Mouse (Mus musculus) frontal cortex, postnatal 10 days (tissue): ENCODE measurements around the gene Apol7a.
"Not testable (repeated sequence)": the region's sequence is repeated elsewhere in the genome, so short reads cannot be mapped to it uniquely, and the experiment has no call there.

Experiments used
- DNase-seq, 2 experiments: peaks; one replicate each; pipeline ENCODE4 v3.0.0; 2022; ENCODE audit warnings: low spot score in 2 of 2, mixed read lengths in 1 of 2

Apol7a gene

GRCm38 (mm10) chr15:77399027-77399426 lies at the start of gene Apol7a:
TSS of gene Apol7a (minus strand) at chr15:77399110.
- not testable (repeated sequence) for DNase-seq

- DNase-seq: not testable (repeated sequence)
These were observed 48.5 kb upstream of the Apol7a start, which contains the start of gene Apol7b for GRCm38 (mm10) chr15:77447392-77447791. TSS of gene Apol7b (minus strand) at chr15:77447492.

- not testable (repeated sequence) for DNase-seq
These were observed 46.8 kb upstream of the Apol7a start for GRCm38 (mm10) chr15:77445668-77446067.

- DNase-seq: peak; percentile 37 to 55
These were observed 45.8 kb upstream of the Apol7a start for GRCm38 (mm10) chr15:77444746-77445145.

GRCm38 (mm10) chr15:77428690-77429448 lies 30.0 kb upstream of the Apol7a start:
- not testable (repeated sequence) for DNase-seq

- not testable (repeated sequence) for DNase-seq
These were observed 24.0 kb upstream of the Apol7a start for GRCm38 (mm10) chr15:77422925-77423324.

GRCm38 (mm10) chr15:77419657-77420056 lies 20.7 kb upstream of the Apol7a start:
- DNase-seq: not testable (repeated sequence)

- DNase-seq: not testable (repeated sequence)
These were observed 17.9 kb upstream of the Apol7a start for GRCm38 (mm10) chr15:77416655-77417333.

- DNase-seq: not testable (repeated sequence)
These were observed 16.7 kb upstream of the Apol7a start for GRCm38 (mm10) chr15:77415653-77416052.

- DNase-seq: not testable (repeated sequence)
These were observed 13.8 kb upstream of the Apol7a start for GRCm38 (mm10) chr15:77412695-77413094.

- not testable (repeated sequence) for DNase-seq
These were observed 12.1 kb upstream of the Apol7a start, which contains the start of gene Apol9a for GRCm38 (mm10) chr15:77411035-77411434. TSS of gene Apol9a (minus strand) at chr15:77411135.

GRCm38 (mm10) chr15:77406370-77406769 lies 7.5 kb upstream of the Apol7a start:
- not testable (repeated sequence) for DNase-seq

- DNase-seq: not testable (repeated sequence)
These were observed 1.3 kb downstream of the Apol7a start for GRCm38 (mm10) chr15:77397450-77398132.

GRCm38 (mm10) chr15:77393832-77394231 lies 5.1 kb downstream of the Apol7a start:
- DNase-seq: not testable (repeated sequence)

- no peak for DNase-seq
These were observed 11.4 kb downstream of the Apol7a start for GRCm38 (mm10) chr15:77387462-77387861.

- no peak for DNase-seq
These were observed 14.4 kb downstream of the Apol7a start for GRCm38 (mm10) chr15:77384340-77385030.

GRCm38 (mm10) chr15:77382880-77383279 lies 16.0 kb downstream of the Apol7a start:
- DNase-seq: no peak

GRCm38 (mm10) chr15:77382271-77382850 lies 16.5 kb downstream of the Apol7a start:
- no peak for DNase-seq

- no peak for DNase-seq
These were observed 17.4 kb downstream of the Apol7a start for GRCm38 (mm10) chr15:77381481-77381880.

- DNase-seq: no peak
These were observed 19.0 kb downstream of the Apol7a start for GRCm38 (mm10) chr15:77379921-77380320.

- no peak for DNase-seq
These were observed 21.5 kb downstream of the Apol7a start for GRCm38 (mm10) chr15:77377419-77377818.
